Mouse (Mus musculus): ENCODE data around the gene Dennd2c. TPM values are rescaled to one million over a fixed set of nuclear protein-coding genes. Genes with fewer than 3 reads are reported as not detected.
A peak's percentile ranks its signal among the peaks of the same experiment; 100 is the strongest.
"Not testable (repeated sequence)": the region's sequence is repeated elsewhere in the genome, so short reads cannot be mapped to it uniquely, and the experiment has no call there.

The Dennd2c gene
- total RNA-seq, 1 experiment from 2014 or later, result 3.9 TPM

DNA sequence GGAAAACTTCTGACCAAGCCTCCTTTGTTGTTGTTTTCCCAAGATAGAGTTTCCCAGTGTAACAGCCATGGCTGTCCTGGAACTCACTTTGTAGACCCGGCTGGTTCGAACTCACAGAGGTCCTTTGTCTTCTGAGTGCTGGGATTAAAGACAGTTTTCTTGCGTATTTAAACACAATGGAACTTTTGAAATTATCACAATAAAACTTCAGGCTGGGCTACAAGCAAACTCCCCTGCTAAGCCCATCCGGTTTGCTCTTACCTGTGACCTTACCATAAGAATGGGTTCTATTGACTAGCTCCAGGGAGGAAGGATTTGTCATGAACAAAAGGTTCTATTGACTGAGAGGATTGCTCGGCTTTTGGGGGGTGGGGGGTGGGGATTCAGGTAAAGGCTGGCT is 105.3 kb downstream of the Dennd2c start:
- no peak for ATAC-seq (replicated peaks; ENCODE audit: low read depth, poor library complexity, severe bottlenecking)

DNA sequence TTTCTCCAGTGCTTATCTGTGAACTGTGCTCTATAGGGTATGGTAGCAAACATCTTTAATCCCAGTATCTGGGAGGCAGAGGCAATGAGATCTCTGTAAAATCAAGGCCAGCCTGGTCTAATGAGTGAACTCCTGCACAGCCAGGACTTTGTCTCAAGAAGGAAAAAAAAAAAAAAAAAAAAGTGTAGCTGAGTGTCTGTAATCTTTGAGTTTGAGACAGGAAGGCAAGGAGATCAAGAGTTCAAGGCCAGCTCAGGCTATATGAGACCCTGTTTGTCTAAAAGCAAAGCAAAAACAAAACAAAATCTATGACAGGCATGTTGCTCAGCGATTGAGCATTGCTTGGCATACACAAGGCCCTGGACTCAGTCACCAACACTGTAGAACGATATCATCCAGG is 105.8 kb downstream of the Dennd2c start:
- ATAC-seq (replicated peaks; ENCODE audit: low read depth, poor library complexity, severe bottlenecking), result no peak

DNA sequence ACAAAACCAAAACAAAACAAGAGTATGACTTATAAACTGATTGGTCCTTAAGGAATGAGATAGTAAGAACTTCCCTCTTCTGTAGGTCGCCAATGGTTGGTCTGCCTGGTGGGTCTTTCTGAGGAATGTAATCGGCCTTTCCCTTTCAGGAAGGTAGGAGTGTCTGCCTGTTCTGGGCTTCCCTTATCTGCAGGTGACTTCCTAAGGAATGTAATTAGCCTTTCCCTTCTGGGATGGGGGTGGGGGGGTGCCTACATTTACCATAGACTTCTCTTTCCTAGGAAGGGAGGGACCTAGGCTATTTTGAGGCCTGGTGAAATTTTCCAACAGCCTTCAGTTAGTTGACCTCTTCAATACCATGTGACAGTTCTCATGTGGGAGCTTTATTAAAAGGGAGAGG is 108.7 kb downstream of the Dennd2c start:
- no peak for ATAC-seq (replicated peaks; ENCODE audit: low read depth, poor library complexity, severe bottlenecking)

DNA sequence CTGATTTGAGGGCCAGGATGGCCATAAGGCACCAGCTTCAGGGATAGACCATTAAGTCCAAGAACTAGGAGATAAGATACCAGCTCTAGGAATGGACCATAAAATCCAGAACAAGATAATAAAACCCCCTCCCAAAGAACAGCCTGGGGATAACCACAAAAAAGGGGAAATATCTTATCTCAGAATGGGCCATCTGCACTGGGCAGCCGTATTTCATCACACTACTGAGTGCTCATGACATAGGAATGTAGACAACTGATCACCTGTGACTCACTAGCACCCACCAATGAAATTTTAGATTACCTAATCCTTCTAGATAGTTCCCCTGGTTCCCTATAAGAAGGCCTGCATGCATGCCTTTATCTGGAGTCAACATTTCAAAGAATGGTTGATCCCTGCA is 109.7 kb downstream of the Dennd2c start:
- peak; percentile 59 for ATAC-seq (replicated peaks; ENCODE audit: low read depth, poor library complexity, severe bottlenecking)

DNA sequence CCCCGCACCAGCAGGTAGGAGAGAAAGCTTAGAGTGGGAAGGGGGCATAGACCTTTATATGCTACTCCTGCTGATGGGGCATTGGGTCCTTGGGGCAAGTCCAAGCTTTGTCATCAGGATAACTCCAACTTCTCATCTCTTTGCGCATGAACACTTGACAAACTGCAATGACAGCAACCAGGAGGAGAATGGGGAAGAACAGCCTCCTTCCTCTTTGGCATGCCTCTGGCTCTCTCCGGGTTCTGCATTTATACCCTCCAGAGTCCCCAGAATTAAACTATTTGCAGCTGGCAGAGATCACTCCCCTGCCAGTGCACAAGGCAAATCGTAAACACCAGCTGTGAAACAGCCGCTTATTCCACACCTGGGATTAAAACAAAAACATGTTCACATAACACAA is 111.1 kb downstream of the Dennd2c start:
- ATAC-seq (replicated peaks; ENCODE audit: low read depth, poor library complexity, severe bottlenecking), result peak; percentile 36; the same call in 1 of the 2 replicates

DNA sequence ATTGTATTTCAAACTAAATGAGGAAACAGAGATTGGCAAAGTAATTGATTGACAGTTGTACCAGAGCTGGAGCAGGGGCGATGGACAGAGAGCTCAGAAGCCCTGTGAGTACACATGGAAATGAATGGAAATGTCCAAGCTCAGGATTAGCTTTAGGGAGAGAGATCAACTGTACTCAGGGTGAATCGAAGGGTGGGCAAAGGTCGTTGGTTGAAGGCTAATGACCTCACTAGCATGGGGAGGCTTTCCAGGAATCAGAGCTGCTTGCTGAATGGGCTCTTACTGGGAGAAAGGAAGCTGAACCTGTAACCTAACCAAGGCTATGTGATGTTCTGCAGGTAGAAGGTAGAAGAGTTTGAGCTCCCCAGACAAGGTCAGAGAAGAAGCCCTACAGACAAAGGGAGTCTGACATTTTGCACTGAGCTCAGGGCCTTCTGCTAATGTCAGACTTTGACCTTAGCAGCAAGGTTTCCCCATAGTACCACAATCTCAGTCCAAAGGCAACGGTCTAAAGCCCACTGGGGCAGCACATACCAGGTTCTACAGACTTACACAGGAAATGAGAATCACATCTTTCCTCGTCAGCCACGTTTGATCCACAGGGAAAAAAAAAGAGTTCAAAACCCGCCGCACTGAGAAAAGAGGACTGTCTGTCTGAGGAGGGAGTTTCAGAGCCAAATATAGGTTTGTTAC is 112.3 kb downstream of the Dennd2c start:
- ATAC-seq (replicated peaks; ENCODE audit: low read depth, poor library complexity, severe bottlenecking), result no peak

DNA sequence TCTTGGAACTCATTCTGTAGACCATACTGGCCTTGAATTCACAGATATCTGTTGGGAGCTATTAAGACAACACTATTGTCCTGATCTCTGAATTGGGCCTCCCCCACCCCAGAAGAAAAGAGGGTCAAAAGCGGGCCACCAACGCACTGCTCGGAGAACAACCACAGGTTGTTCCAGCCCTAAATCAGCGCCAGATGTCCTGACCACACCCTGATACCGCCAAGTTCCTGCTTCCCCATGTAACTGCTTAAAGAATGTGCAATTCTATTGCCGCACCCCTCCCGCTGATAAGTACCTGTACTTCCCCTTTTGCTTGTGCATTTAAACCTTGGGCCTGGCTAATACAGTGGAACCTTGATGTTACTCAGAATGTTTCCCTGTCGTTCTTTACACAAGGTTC is 113.0 kb downstream of the Dennd2c start:
- ATAC-seq (replicated peaks; ENCODE audit: low read depth, poor library complexity, severe bottlenecking), result not testable (repeated sequence)

Other genes with a start within 250 kb of the Dennd2c start
- gene Sycp1, start 166.5 kb upstream of the Dennd2c start, total RNA-seq (2017), result not detected in 2 replicates
- gene Nr1h5, start 138.5 kb upstream of the Dennd2c start, total RNA-seq (2017), result not detected in 2 replicates
- gene Sike1, start 106.9 kb upstream of the Dennd2c start, total RNA-seq (2017), result 19.2 and 34.2 TPM in 2 replicates
- 549 and 614 TPM in 2 replicates for gene Csde1, start 82.2 kb upstream of the Dennd2c start, total RNA-seq (2017)
- gene Nras, start 44.3 kb upstream of the Dennd2c start, total RNA-seq (2017), result 104 and 110 TPM in 2 replicates
- gene Ampd1, start 28.6 kb upstream of the Dennd2c start, total RNA-seq (2017), result not detected in 2 replicates
- 173 and 237 TPM in 2 replicates for gene Bcas2, start 69.1 kb downstream of the Dennd2c start, total RNA-seq (2017)
- 90.1 and 97.9 TPM in 2 replicates for gene Trim33, start 176.7 kb downstream of the Dennd2c start, total RNA-seq (2017)